Mouse (Mus musculus) macrophage (primary cell): ENCODE data around the gene Pigm. TPM values are rescaled to one million over a fixed set of nuclear protein-coding genes. Genes with fewer than 3 reads are reported as not detected.
A peak's percentile ranks its signal among the peaks of the same experiment; 100 is the strongest.

Experiments
- H3K27ac ChIP-seq: fragments of 350-480 bp; formaldehyde crosslinking; 2 replicates; pipeline ENCODE4 v1.9.0; 2021
- H3K36me3 ChIP-seq: fragments of 350-480 bp; formaldehyde crosslinking; 2 replicates; pipeline ENCODE4 v1.9.0; 2021; ENCODE audit errors: inconsistent target
- H3K4me3 ChIP-seq: fragments of 350-480 bp; formaldehyde crosslinking; 2 replicates; pipeline ENCODE4 v1.9.0; 2021; ENCODE audit errors: inconsistent target
- H3K79me2 ChIP-seq: fragments of 350-480 bp; formaldehyde crosslinking; 2 replicates; pipeline ENCODE4 v1.9.0; 2021; ENCODE audit errors: inconsistent target
- WGBS: methylation state at CpG from one replicate; pipeline ENCODE4 v1.1.7; 2026; ENCODE audit warnings: inconsistent platforms; ENCODE audit not compliant: missing documents; 5-methylcytosine and 5-hydroxymethylcytosine counted together
- polyA plus RNA-seq: library from polyadenylated mRNA; stranded (reverse); fragments of 250-400 nt; gene quantifications from 3 replicates; pipeline ENCODE4 v1.2.4, GENCODE M21; 2018; ENCODE audit warnings: inconsistent platforms

The Pigm gene
- polyA plus RNA-seq, 1 experiment from 2014 or later: 5.6 TPM

DNA sequence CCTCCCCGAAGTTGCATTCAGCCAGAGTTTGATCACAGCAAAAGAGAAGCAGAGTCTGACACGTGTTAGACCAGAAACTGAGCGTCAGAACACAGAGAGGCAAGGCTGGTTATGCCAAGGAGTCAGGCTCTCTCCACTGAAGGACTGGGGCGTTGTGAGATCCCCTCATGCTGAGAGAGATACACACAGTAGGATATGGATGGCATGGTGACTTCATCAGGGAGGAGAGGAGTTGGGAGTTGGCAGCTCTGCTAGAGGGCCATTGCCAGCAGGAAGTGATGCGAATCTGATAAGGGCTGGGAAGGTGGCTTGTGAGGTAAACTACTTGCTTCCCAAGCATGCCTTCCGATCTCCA, 37.9 kb downstream of the Pigm start:
- Histone ChIP-seq H3K4me3 (no peak overlapping the region), H3K36me3 (no peaks in the 10 kb centered on the region), H3K79me2 (no peaks in the 10 kb centered on the region), H3K27ac (no peak overlapping the region)
- 87% methylated on average over 6 of the region's 6 CpGs for WGBS

- Histone ChIP-seq H3K27ac (no peak overlapping the region), H3K36me3 (no peaks in the 10 kb centered on the region), H3K4me3 (no peak overlapping the region), H3K79me2 (no peaks in the 10 kb centered on the region)
- 84% methylated on average over 7 of the region's 7 CpGs for WGBS
Measured at GRCm38 (mm10) chr1:172415061-172415460, 38.7 kb downstream of the Pigm start.

DNA sequence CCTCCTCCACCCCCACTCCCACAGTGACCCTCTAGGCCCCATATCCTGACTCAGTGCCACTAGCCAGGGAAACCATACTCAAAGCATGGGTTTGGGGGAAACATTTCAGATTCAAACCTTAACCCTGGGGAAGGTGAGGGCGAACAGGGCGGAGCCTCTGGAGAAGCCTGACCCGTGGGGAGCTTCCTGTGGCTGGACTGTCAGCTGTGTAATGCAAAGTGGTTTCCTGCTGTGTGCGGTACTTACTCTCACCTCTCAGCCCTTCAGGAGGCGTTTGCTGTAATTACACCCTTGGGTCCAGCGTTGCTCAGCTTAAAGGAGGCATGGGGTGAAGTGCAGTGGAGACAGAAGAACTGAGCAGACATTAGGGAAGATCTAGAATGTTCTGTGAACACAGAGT, 41.8 kb downstream of the Pigm start:
- Histone ChIP-seq H3K4me3 (no peak overlapping the region), H3K79me2 (no peaks in the 10 kb centered on the region), H3K36me3 (no peaks in the 10 kb centered on the region), H3K27ac (no peak overlapping the region)
- 25% methylated on average over 6 of the region's 6 CpGs for WGBS

DNA sequence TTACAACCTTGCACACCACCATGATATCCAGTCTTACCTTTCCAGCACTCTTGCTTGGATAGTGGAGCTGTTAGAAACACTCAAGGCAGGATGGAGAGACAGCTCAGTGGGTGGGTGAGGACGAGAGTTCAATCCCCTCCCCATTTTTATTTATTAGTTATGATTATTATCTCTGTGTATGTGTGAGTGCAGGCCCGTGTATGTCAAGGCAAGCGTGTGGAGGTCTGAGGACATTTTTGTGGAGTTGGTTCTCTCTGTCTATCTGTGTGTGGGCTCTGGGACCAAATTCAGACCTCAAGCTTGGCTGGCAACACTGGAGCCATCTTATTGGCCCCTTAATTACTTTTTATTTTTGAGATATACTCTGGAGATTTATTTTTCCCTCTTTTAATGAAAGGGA, 42.3 kb downstream of the Pigm start:
- 90% methylated on average over 3 of the region's 3 CpGs for WGBS
- Histone ChIP-seq H3K27ac (no peak overlapping the region), H3K4me3 (no peak overlapping the region), H3K36me3 (no peaks in the 10 kb centered on the region), H3K79me2 (no peaks in the 10 kb centered on the region)

DNA sequence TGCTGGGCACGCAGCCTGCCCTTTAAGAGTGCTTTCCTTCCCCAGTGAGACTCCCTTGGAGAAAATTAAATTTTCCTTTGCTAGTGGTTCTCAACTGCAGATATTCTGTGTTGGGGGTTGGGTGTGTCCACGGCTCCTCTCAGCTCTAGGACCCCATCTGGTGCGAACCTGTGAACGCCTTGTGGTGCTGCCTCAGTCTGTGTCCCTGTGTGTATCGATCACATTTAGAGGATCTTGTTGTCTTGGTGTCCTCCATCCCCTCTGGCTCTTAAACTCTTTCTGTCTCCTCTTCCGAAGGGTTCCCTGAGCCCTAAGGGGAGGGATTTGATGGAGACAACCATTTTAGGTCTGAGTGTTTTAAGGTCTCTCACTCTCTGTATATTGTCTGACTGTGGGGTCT, 43.8 kb downstream of the Pigm start:
- no peaks in the 10 kb centered on the region for H3K36me3 ChIP-seq
- no peaks in the 10 kb centered on the region for H3K79me2 ChIP-seq
- no peak overlapping the region for H3K27ac ChIP-seq
- H3K4me3 ChIP-seq: no peak overlapping the region
- WGBS: 96% methylated on average over 6 of the region's 6 CpGs

GRCm38 (mm10) chr1:172423393-172423792, 47.0 kb downstream of the Pigm start:
- no peaks in the 10 kb centered on the region for H3K36me3 ChIP-seq
- no peaks in the 10 kb centered on the region for H3K79me2 ChIP-seq
- 38% methylated on average over 1 of the region's 1 CpGs for WGBS
- no peak overlapping the region for H3K4me3 ChIP-seq
- peak overlapping the region; percentile 70 for H3K27ac ChIP-seq

- no peak overlapping the region for H3K27ac ChIP-seq
- H3K79me2 ChIP-seq: no peaks in the 10 kb centered on the region
- 85% methylated on average over 1 of the region's 1 CpGs for WGBS
- no peak overlapping the region for H3K4me3 ChIP-seq
- no peaks in the 10 kb centered on the region for H3K36me3 ChIP-seq
Measured at GRCm38 (mm10) chr1:172426419-172426818, 50.1 kb downstream of the Pigm start.

DNA sequence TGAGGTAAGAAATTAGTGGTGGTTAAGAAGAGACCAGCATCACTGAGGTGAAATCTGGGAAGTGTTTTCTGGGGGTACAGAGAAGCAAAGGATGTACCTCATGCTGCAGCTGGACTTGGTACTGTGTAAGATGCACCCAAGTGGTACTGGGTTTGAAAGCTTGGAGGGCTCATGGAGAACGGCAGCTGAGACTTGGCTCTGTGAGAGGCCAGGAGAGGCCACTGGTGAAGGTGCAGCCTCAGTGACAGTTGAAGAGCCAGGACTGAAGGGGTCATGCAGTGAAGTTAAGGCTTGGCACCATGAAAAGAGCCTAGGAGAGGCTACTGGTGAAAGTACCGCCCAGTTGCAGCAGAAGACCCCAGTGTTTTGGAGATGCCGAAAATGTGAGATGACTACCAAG, 51.5 kb downstream of the Pigm start:
- no peaks in the 10 kb centered on the region for H3K79me2 ChIP-seq
- WGBS: 98% methylated on average over 3 of the region's 3 CpGs

DNA sequence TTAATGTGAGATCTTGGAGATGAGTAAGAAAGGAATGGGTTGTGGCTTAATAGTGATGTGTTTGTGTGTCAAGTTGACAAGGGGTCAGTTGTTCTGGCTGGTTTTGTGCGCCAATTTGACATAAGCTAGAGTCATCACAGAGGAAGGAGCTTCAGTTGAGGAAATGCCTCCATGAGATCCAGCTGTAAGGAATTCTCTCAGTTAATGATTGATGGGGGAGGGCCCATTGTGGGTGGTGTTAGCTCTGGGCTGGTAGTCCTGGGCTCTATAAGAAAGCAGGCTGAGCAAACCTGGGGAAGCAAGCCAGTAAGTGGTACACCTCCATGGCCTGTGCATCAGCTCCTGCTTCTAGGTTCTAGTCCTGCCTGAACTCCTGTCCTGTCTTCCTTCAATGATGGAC, 52.3 kb downstream of the Pigm start:
- H3K4me3 ChIP-seq: no peak overlapping the region
- 100% methylated on average over 1 of the region's 1 CpGs for WGBS
- H3K36me3 ChIP-seq: no peaks in the 10 kb centered on the region
- H3K27ac ChIP-seq: no peak overlapping the region
- H3K79me2 ChIP-seq: no peaks in the 10 kb centered on the region

More for the DNA sequence above, 51.5 kb downstream of the Pigm start:
- no peak overlapping the region for H3K27ac ChIP-seq
- no peaks in the 10 kb centered on the region for H3K36me3 ChIP-seq
- no peak overlapping the region for H3K4me3 ChIP-seq

- Histone ChIP-seq H3K4me3 (no peak overlapping the region), H3K36me3 (no peaks in the 10 kb centered on the region), H3K27ac (no peak overlapping the region), H3K79me2 (no peaks in the 10 kb centered on the region)
- WGBS: 62% methylated on average over 9 of the region's 9 CpGs
Measured at GRCm38 (mm10) chr1:172430731-172431220, 54.4 kb downstream of the Pigm start.

GRCm38 (mm10) chr1:172431836-172432586, 55.7 kb downstream of the Pigm start:
- Histone ChIP-seq H3K27ac (no peak overlapping the region), H3K36me3 (no peaks in the 10 kb centered on the region), H3K4me3 (no peak overlapping the region), H3K79me2 (no peaks in the 10 kb centered on the region)
- whole genome bisulfite sequencing: 83% methylated on average over 4 of the region's 4 CpGs

DNA sequence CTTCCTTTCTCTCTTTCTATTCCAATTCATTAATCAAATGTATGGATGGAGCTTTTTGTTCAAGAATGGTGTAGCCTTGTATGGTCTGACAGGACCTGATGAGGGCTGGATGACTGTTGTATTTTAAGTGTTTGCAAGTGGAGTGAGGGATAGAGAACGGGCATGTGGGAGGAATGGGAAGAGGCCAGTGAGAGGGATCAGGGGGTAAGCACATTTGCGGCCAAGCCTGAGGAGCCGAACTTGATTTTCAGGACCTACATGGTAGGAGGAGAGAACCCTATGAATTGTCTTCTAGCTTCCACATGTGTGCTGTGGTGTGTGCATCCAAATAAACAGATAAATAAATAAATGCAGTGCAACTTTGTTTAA, 56.2 kb downstream of the Pigm start:
- Histone ChIP-seq H3K79me2 (no peaks in the 10 kb centered on the region), H3K36me3 (no peaks in the 10 kb centered on the region), H3K4me3 (no peak overlapping the region), H3K27ac (no peak overlapping the region)
- 94% methylated on average over 3 of the region's 3 CpGs for WGBS

DNA sequence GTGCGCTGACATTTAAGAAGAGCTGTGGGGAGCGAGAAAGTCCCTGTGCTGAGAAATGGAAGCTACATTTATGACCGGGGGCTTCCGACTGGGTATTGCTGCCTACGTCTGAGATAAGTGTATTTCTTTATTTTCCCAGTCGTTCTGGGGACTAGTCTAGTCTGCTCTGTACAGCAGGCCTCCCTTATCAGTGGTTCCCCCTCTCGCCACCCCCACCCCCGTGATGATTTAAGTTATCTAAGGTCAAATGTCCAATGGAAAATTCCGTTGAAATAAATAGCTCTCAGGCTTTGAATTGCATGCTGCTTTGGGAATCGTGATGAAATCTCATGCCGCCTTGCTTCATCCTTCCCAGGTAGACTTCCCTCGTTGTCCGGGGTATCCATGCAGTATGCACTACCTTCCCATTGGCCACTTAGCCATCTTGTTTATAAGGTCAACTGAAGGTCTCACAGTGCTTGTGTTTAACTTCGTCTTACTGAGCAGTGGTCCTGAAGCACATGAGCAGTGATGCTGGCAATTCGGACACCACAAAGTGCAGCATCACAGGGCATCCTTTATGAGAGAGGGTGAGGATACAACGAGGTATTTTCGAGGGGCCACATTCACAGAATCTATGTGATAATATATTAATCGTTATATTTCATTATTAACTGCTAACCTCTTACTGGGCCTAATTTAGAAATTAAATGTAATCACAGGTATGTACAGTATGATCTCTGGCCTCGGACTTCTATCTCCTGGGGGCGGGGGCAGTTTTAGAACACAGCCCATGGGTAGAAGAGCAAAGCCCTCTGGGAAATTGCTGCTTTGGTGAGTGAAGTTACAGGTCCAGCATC, 56.9 kb downstream of the Pigm start:
- WGBS: 94% methylated on average over 20 of the region's 20 CpGs
- no peak overlapping the region for H3K27ac ChIP-seq

More for the DNA sequence above, 56.9 kb downstream of the Pigm start:
- no peaks in the 10 kb centered on the region for H3K79me2 ChIP-seq
- no peaks in the 10 kb centered on the region for H3K36me3 ChIP-seq
- no peak overlapping the region for H3K4me3 ChIP-seq
